Mouse (Mus musculus) CD4-positive, CD25-positive, alpha-beta regulatory T cell, adult 9 weeks (primary cell): ENCODE results near the gene Rprm. TPM values are rescaled to one million over a fixed set of nuclear protein-coding genes. Genes with fewer than 3 reads are reported as not detected.

Experiments
- polyA plus RNA-seq: library from polyadenylated mRNA; unstranded; fragments of 100-300 nt; shearing (Covaris generic); gene quantifications from one replicate; pipeline ENCODE4 v1.2.1, GENCODE M21; 2017

Rprm gene
- not detected for polyA plus RNA-seq

DNA sequence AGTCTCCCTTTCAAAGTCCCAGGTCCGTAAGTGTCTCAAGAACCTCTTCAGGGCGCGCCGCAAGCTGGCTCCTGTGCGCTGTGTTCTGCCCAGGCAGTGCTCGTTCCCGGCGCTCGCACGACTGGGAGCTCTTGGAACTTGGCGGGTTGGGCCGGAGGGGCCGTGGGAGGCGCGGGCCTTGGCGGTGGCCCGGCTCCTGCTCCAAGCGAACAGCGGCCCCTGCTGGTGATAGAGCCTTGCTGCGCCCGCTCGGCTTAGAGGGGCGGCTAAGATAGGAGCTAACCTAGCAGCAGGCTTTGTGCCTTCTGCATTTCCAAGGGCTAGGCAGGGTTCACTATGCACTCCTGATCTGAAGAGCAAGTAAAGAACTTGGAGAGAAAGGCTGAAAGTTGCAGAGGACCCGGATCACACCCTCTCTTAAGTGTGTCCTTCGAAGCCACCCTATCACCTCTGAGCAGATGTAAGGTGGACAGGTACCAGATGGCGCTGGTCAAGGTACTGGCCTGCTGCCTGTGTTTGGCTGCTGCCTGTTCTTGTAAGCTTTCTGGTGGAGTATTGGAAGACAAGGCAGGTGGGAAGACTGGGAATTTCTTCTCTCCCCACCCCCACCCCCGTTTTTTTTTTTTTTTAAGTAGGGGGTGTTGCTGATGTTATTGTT is at the start of gene Rprm:
Rprm (minus strand) TSS at position 123 of the 658 bp plus-strand sequence.

